Mouse (Mus musculus) gastrocnemius, adult 8-10 months (tissue): Measurements from ENCODE around the gene Alox5ap. TPM values are rescaled to one million over a fixed set of nuclear protein-coding genes. Genes with fewer than 3 reads are reported as not detected.

Experiments
- DNase-seq, 2 experiments: peaks; one replicate each; pipeline ENCODE4 v3.0.0; 2022; ENCODE audit warnings: low spot score in 2 of 2
- total RNA-seq, 4 experiments: library from RNA; stranded (reverse); gene quantifications; 2 replicates each; pipeline ENCODE4 v1.2.4; 2022

The Alox5ap gene
- total RNA-seq, 4 experiments from 2014 or later, result 2.2 to 4.3 (median 2.8) TPM

- peak in 1 of 2 experiments; percentile 36 for DNase-seq
Measured at GRCm38 (mm10) chr5:149259093-149259492, 5.5 kb upstream of the Alox5ap start.

GRCm38 (mm10) chr5:149261449-149261848 is 3.1 kb upstream of the Alox5ap start:
- no peak for DNase-seq

GRCm38 (mm10) chr5:149261866-149262265 is 2.7 kb upstream of the Alox5ap start:
- DNase-seq, result peak in 1 of 2 experiments; percentile 25

- no peak for DNase-seq
Measured at GRCm38 (mm10) chr5:149264878-149265279, 312 bp downstream of the Alox5ap start.

GRCm38 (mm10) chr5:149266761-149267221 is 2.2 kb downstream of the Alox5ap start:
- no peak for DNase-seq

- DNase-seq, result no peak
Measured at GRCm38 (mm10) chr5:149267493-149267892, 2.9 kb downstream of the Alox5ap start.

- no peak for DNase-seq
Measured at GRCm38 (mm10) chr5:149271291-149271690, 6.7 kb downstream of the Alox5ap start.

GRCm38 (mm10) chr5:149272535-149272934 is 8.0 kb downstream of the Alox5ap start:
- DNase-seq, result no peak

GRCm38 (mm10) chr5:149274390-149275104 is 10.0 kb downstream of the Alox5ap start:
- DNase-seq, result no peak

GRCm38 (mm10) chr5:149275105-149275494 is 10.5 kb downstream of the Alox5ap start:
- DNase-seq, result no peak

GRCm38 (mm10) chr5:149277529-149277928 is 13.0 kb downstream of the Alox5ap start:
- no peak for DNase-seq

- peak in 1 of 2 experiments; percentile 39 for DNase-seq
Measured at GRCm38 (mm10) chr5:149279273-149279844, 14.8 kb downstream of the Alox5ap start.

GRCm38 (mm10) chr5:149283009-149283408 is 18.4 kb downstream of the Alox5ap start:
- no peak for DNase-seq

- no peak for DNase-seq
Measured at GRCm38 (mm10) chr5:149283821-149284220, 19.3 kb downstream of the Alox5ap start.

GRCm38 (mm10) chr5:149286021-149286420 is 21.5 kb downstream of the Alox5ap start:
- DNase-seq, result no peak

- DNase-seq, result no peak
Measured at GRCm38 (mm10) chr5:149287148-149288038, 22.8 kb downstream of the Alox5ap start.

GRCm38 (mm10) chr5:149291266-149291665 is 26.7 kb downstream of the Alox5ap start:
- DNase-seq, result no peak

- DNase-seq, result no peak
Measured at GRCm38 (mm10) chr5:149293071-149293470, 28.5 kb downstream of the Alox5ap start.

- DNase-seq, result no peak
Measured at GRCm38 (mm10) chr5:149296808-149297207, 32.2 kb downstream of the Alox5ap start.

GRCm38 (mm10) chr5:149297464-149297863 is 32.9 kb downstream of the Alox5ap start:
- DNase-seq, result no peak

- DNase-seq, result no peak
Measured at GRCm38 (mm10) chr5:149298234-149298633, 33.7 kb downstream of the Alox5ap start.
